In genomic region chr1:131962606-131963084, GRCm38 (mm10) we compare ENCODE assay signal across 8 mouse cellular contexts. TPM values are rescaled to one million over a fixed set of nuclear protein-coding genes. Genes with fewer than 3 reads are reported as not detected.
DNase-seq lines count a peak whose midpoint lies in the region; ATAC-seq and TF ChIP-seq lines count a peak whose summit lies in the region.

TSS of gene Slc45a3 (plus strand) at chr1:131962967.

- TF ChIP-seq POLR2A in CH12.LX (IDR thresholded peaks at IDR 0.05; ENCODE audit: low read depth, low read length) = no peak

- peak within 1 kb of the TSS in 2 of 3 experiments; percentile 47 to 72 for H3K4me3 ChIP-seq in CH12.LX (replicated peaks in 1 of 3; ENCODE audit: low read depth in 2 of 3, low read length in 2 of 3, poor library complexity in 1 of 3)
- H3K4me3 ChIP-seq in G1E (ENCODE audit: low read depth, low read length) = peak within 1 kb of the TSS; percentile 75
- peak within 1 kb of the TSS; percentile 80 for H3K4me3 ChIP-seq in embryonic facial prominence, embryonic 14.5 days (ENCODE audit: low read depth, low read length)
- peak within 1 kb of the TSS; percentile 83 for H3K4me3 ChIP-seq in hindbrain, embryonic 14.5 days (replicated peaks; ENCODE audit: low read length)
- peak within 1 kb of the TSS; percentile 57 for H3K4me3 ChIP-seq in liver, embryonic 11.5 days (ENCODE audit: low read depth, low read length)
- H3K4me3 ChIP-seq in neural tube, embryonic 12.5 days = peak within 1 kb of the TSS; percentile 84

- TF ChIP-seq CTCF in CH12.LX (conservative IDR thresholded peaks at IDR 0.05 in 1 of 2, IDR thresholded peaks at IDR 0.05 in 1 of 2; ENCODE audit: low read depth in 2 of 2, low read length in 2 of 2) (no peak), G1E (IDR thresholded peaks at IDR 0.05; ENCODE audit: low read depth, low read length) (no peak)

- H3K79me2 ChIP-seq in CH12.LX (replicated peaks; ENCODE audit: control insufficient read depth, extremely low read depth, insufficient read depth, poor library complexity, severe bottlenecking) = no peaks in the 10 kb centered on the region

- DNase-seq in CH12.LX (ENCODE audit: extremely low read depth) = no peak
- peak; percentile 63 for DNase-seq in G1E (ENCODE audit: low spot score)
- peak; percentile 56 for DNase-seq in embryonic facial prominence, embryonic 14.5 days (ENCODE audit: low spot score)
- DNase-seq in hindbrain, embryonic 14.5 days (ENCODE audit: low spot score) = no peak
- peak; percentile 60 for DNase-seq in liver, embryonic 11.5 days (ENCODE audit: low spot score)
- no peak for DNase-seq in urinary bladder, postnatal 4 days (ENCODE audit: low spot score in 2 of 2)

- dilution Hi-C loops in CH12.LX (cut with MboI; ENCODE audit: extremely low pct_ligation_motif_present, extremely low pct_unique_long_range_greater_than_20kb, low sequenced_read_pairs) = no loop called here

- ATAC-seq in G1E (ENCODE audit: extremely low read depth, insufficient number of reproducible peaks, low FRiP score, poor library complexity, severe bottlenecking) = peak; percentile 9; the same call in 1 of the 2 replicates
- ATAC-seq in embryonic facial prominence, embryonic 14.5 days (ENCODE audit: low read depth) = peak; percentile 58
- ATAC-seq in hindbrain, embryonic 14.5 days (ENCODE audit: low FRiP score) = peak; percentile 62
- peak; percentile 47 for ATAC-seq in liver, embryonic 11.5 days (replicated peaks; ENCODE audit: low FRiP score)
- peak; percentile 51 for ATAC-seq in neural tube, embryonic 12.5 days (ENCODE audit: low FRiP score, low read depth)
- ATAC-seq in frontal cortex, adult (ENCODE audit: low TSS enrichment) = no peak

- H3K4me2 ChIP-seq in CH12.LX (ENCODE audit: insufficient read depth, low read depth, poor library complexity, severe bottlenecking) = peak within 1 kb of the TSS; percentile 83
- H3K4me2 ChIP-seq in embryonic facial prominence, embryonic 14.5 days (ENCODE audit: low read depth, low read length) = peak within 1 kb of the TSS; percentile 99
- H3K4me2 ChIP-seq in hindbrain, embryonic 14.5 days (replicated peaks) = peak within 1 kb of the TSS; percentile 98
- peak within 1 kb of the TSS; percentile 93 for H3K4me2 ChIP-seq in liver, embryonic 11.5 days
- H3K4me2 ChIP-seq in neural tube, embryonic 12.5 days (replicated peaks) = peak within 1 kb of the TSS; percentile 98

- H3K27me3 ChIP-seq in CH12.LX (replicated peaks) (peaks cover 79% of the 10 kb centered on the region), G1E (ENCODE audit: insufficient read depth, low read length) (peaks cover 75% of the 10 kb centered on the region)
- peaks cover 44% of the 10 kb centered on the region for H3K27me3 ChIP-seq in embryonic facial prominence, embryonic 14.5 days (replicated peaks; ENCODE audit: control insufficient read depth, insufficient read depth, low read length)
- peaks cover 10% of the 10 kb centered on the region for H3K27me3 ChIP-seq in hindbrain, embryonic 14.5 days (ENCODE audit: control insufficient read depth, insufficient read depth, low read length)
- H3K27me3 ChIP-seq in liver, embryonic 11.5 days (replicated peaks; ENCODE audit: control insufficient read depth, insufficient read depth, low read length) = peaks cover 43% of the 10 kb centered on the region
- H3K27me3 ChIP-seq in neural tube, embryonic 12.5 days (replicated peaks) = peaks cover 22% of the 10 kb centered on the region

- H3K36me3 ChIP-seq in CH12.LX (replicated peaks in 1 of 2; ENCODE audit: control insufficient read depth in 1 of 2, insufficient read depth in 1 of 2, low read length in 1 of 2) (no peaks in the 10 kb centered on the region), G1E (replicated peaks) (peaks cover 11% of the 10 kb centered on the region)
- H3K36me3 ChIP-seq in embryonic facial prominence, embryonic 14.5 days (ENCODE audit: control insufficient read depth, insufficient read depth, low read length) = no peaks in the 10 kb centered on the region
- no peaks in the 10 kb centered on the region for H3K36me3 ChIP-seq in hindbrain, embryonic 14.5 days (replicated peaks; ENCODE audit: control insufficient read depth, insufficient read depth)
- H3K36me3 ChIP-seq in liver, embryonic 11.5 days (ENCODE audit: control insufficient read depth, insufficient read depth, low read length) = no peaks in the 10 kb centered on the region
- no peaks in the 10 kb centered on the region for H3K36me3 ChIP-seq in neural tube, embryonic 12.5 days

- no peak for TF ChIP-seq EP300 in CH12.LX (IDR thresholded peaks at IDR 0.05; ENCODE audit: low read length)

- H3K4me1 ChIP-seq in CH12.LX (ENCODE audit: control insufficient read depth in 1 of 2, insufficient read depth in 2 of 2) (peaks cover 4 to 7% of the 10 kb centered on the region in 2 experiments; a peak in 3 of 4 replicates), G1E (ENCODE audit: insufficient read depth, low read depth, low read length) (peaks cover 67% of the 10 kb centered on the region)
- peaks cover 10% of the 10 kb centered on the region; the same call in 1 of the 2 replicates for H3K4me1 ChIP-seq in embryonic facial prominence, embryonic 14.5 days (ENCODE audit: control insufficient read depth, insufficient read depth, low read length)
- H3K4me1 ChIP-seq in hindbrain, embryonic 14.5 days (replicated peaks; ENCODE audit: control insufficient read depth, insufficient read depth, low read length) = peaks cover 8% of the 10 kb centered on the region; the same call in 1 of the 2 replicates
- peaks cover 8% of the 10 kb centered on the region for H3K4me1 ChIP-seq in liver, embryonic 11.5 days (replicated peaks; ENCODE audit: control insufficient read depth, insufficient read depth, low read length)
- H3K4me1 ChIP-seq in neural tube, embryonic 12.5 days = peaks cover 33% of the 10 kb centered on the region

- WGBS in embryonic facial prominence, embryonic 14.5 days = 0% methylated on average over 21 of the region's 35 CpGs
- 0% methylated on average over 31 of the region's 35 CpGs for WGBS in hindbrain, embryonic 14.5 days
- WGBS in liver, embryonic 11.5 days = 1% methylated on average over 33 of the region's 35 CpGs
- WGBS in neural tube, embryonic 12.5 days = under 1% methylated on average over 35 of the region's 35 CpGs

- H3K9me3 ChIP-seq in CH12.LX (replicated peaks; ENCODE audit: low read length) = no peaks in the 10 kb centered on the region
- H3K9me3 ChIP-seq in G1E (replicated peaks) = 0 out of 2 replicates have a peak, but pooled peaks cover 4% of the 10 kb centered on the region
- no peaks in the 10 kb centered on the region for H3K9me3 ChIP-seq in embryonic facial prominence, embryonic 14.5 days (ENCODE audit: control insufficient read depth, low read length)
- no peaks in the 10 kb centered on the region for H3K9me3 ChIP-seq in hindbrain, embryonic 14.5 days (ENCODE audit: control insufficient read depth, low read length)
- no peaks in the 10 kb centered on the region for H3K9me3 ChIP-seq in liver, embryonic 11.5 days (ENCODE audit: control insufficient read depth, low read length)
- no peaks in the 10 kb centered on the region for H3K9me3 ChIP-seq in neural tube, embryonic 12.5 days

- TF ChIP-seq RAD21 in CH12.LX (IDR thresholded peaks at IDR 0.05; ENCODE audit: low read depth, low read length) = no peak

- in situ Hi-C loops in CH12.LX (cut with MboI; ENCODE audit: low pct_ligation_motif_present, low pct_unique_long_range_greater_than_20kb, low sequenced_read_pairs) = no loop called here

- no peak within 1 kb of the TSS for H3K27ac ChIP-seq in CH12.LX (ENCODE audit: insufficient read depth, low read depth)
- H3K27ac ChIP-seq in embryonic facial prominence, embryonic 14.5 days (replicated peaks; ENCODE audit: low read depth, low read length) = no peak within 1 kb of the TSS
- no peak within 1 kb of the TSS for H3K27ac ChIP-seq in hindbrain, embryonic 14.5 days
- no peak within 1 kb of the TSS for H3K27ac ChIP-seq in liver, embryonic 11.5 days (ENCODE audit: low read depth, low read length)
- no peak within 1 kb of the TSS for H3K27ac ChIP-seq in neural tube, embryonic 12.5 days

- H3K9ac ChIP-seq in CH12.LX (ENCODE audit: insufficient read depth, low read depth) = peak within 1 kb of the TSS; percentile 27
- peak within 1 kb of the TSS; percentile 71 for H3K9ac ChIP-seq in embryonic facial prominence, embryonic 14.5 days (ENCODE audit: low read depth, low read length)
- peak within 1 kb of the TSS; percentile 65 for H3K9ac ChIP-seq in hindbrain, embryonic 14.5 days
- peak within 1 kb of the TSS; percentile 49 for H3K9ac ChIP-seq in liver, embryonic 11.5 days (ENCODE audit: low read depth, low read length)
- H3K9ac ChIP-seq in neural tube, embryonic 12.5 days = peak within 1 kb of the TSS; percentile 80

TF ChIP-seq in CH12.LX, 34 proteins besides CTCF, POLR2A, EP300 and RAD21:
- TF ChIP-seq BHLHE40 (IDR thresholded peaks at IDR 0.05; ENCODE audit: low read depth, low read length) (no peak), NELFE (IDR thresholded peaks at IDR 0.05; ENCODE audit: low read depth, low read length) (no peak), IRF4 (IDR thresholded peaks at IDR 0.05; ENCODE audit: low read depth, low read length) (no peak), SIN3A (IDR thresholded peaks at IDR 0.05; ENCODE audit: low read length) (peak; percentile 43; the same call in 1 of the 2 replicates), NRF1 (IDR thresholded peaks at IDR 0.05; ENCODE audit: low read depth, low read length) (peak; percentile 68), GABPA (IDR thresholded peaks at IDR 0.05; ENCODE audit: insufficient replicate concordance, low read depth, low read length) (no peak)

RNA-seq across cellular contexts. Expression of gene Slc45a3, which starts in this region (rescaled TPM):
- total RNA-seq in CH12.LX (2012; rRNA removed) (0.47 and 0.55 TPM in 2 replicates), CH12.LX (2014; rRNA removed) (0.11 and 0.16 TPM in 2 replicates), G1E (2014; fragmentation: Nextera tagmentation) (36.9 and 48.1 TPM in 2 replicates), G1E (2017) (51.4 and 56.6 TPM in 2 replicates)
- polyA plus RNA-seq in CH12.LX (2012; ENCODE audit: insufficient read length, low read depth) (0.15 and 0.20 TPM in 2 replicates), G1E (2012) (12.3 and 14.4 TPM in 2 replicates)
- 8.5 and 11.0 TPM in 2 replicates for polyA plus RNA-seq in embryonic facial prominence, embryonic 14.5 days (2014; fragmentation: Nextera tagmentation; extraction: Ambion mirVana)
- polyA plus RNA-seq in hindbrain, embryonic 14.5 days (2014; fragmentation: Nextera tagmentation; extraction: Ambion mirVana) = 0.82 and 1.6 TPM in 2 replicates
- 3.5 and 3.8 TPM in 2 replicates for polyA plus RNA-seq in liver, embryonic 11.5 days (2014; fragmentation: Nextera tagmentation; extraction: Ambion mirVana)
- 8.2 and 11.1 TPM in 2 replicates for polyA plus RNA-seq in neural tube, embryonic 12.5 days (2016; fragmentation: Nextera tagmentation; extraction: Ambion mirVana)

Comparison
In these comparisons a context has a peak if more than half of its experiments do, and no peak if none do; other contexts are left out.
1. RNA of gene Slc45a3 (total RNA-seq): 36.9 to 56.6 TPM in G1E; 0.11 to 0.55 TPM in CH12.LX; every median in the first group is over 10 times any median in the second.
2. DNase-seq: peak in G1E (single experiment), embryonic facial prominence, embryonic 14.5 days (single experiment) and liver, embryonic 11.5 days (single experiment); none in CH12.LX (single experiment), hindbrain, embryonic 14.5 days (single experiment) and urinary bladder, postnatal 4 days (0 of 2).
3. H3K9ac ChIP-seq: peak in every context shown above with its lines; median percentile 80 in neural tube, embryonic 12.5 days; 71 in embryonic facial prominence, embryonic 14.5 days; 65 in hindbrain, embryonic 14.5 days; 49 in liver, embryonic 11.5 days; 27 in CH12.LX.
4. Peak in every context shown above with its lines, with median percentiles within 50 percentile points of each other: H3K4me2 ChIP-seq and H3K4me3 ChIP-seq.